Mouse (Mus musculus) forebrain, embryonic 12.5 days (tissue): ENCODE measurements around the gene Sez6l. TPM values are rescaled to one million over a fixed set of nuclear protein-coding genes. Genes with fewer than 3 reads are reported as not detected.

Experiments used
- ATAC-seq: fragments of 200-750 bp; cut with Nextera tagmentation; 2 replicates; pipeline ENCODE4 v1.8.0; 2017; ENCODE audit warnings: moderate TSS enrichment; ENCODE audit not compliant: low FRiP score
- H3K27ac ChIP-seq: fragments of 300-500 bp; sonication (generic); 2 replicates; pipeline ENCODE4 v1.5.1; 2016; ENCODE audit warnings: mild to moderate bottlenecking
- H3K27me3 ChIP-seq: fragments of 300-500 bp; sonication (generic); 2 replicates; pipeline ENCODE4 v1.6.1; 2016; ENCODE audit warnings: mild to moderate bottlenecking
- H3K36me3 ChIP-seq: fragments of 300-500 bp; sonication (generic); replicated peaks from 2 replicates; pipeline ENCODE4 v1.6.1; 2016; ENCODE audit warnings: mild to moderate bottlenecking
- H3K4me1 ChIP-seq: fragments of 300-500 bp; sonication (generic); 2 replicates; pipeline ENCODE4 v1.6.1; 2016
- H3K4me2 ChIP-seq: fragments of 300-500 bp; sonication (generic); 2 replicates; pipeline ENCODE4 v1.6.1; 2016; ENCODE audit warnings: mild to moderate bottlenecking, moderate library complexity
- H3K4me3 ChIP-seq: fragments of 300-500 bp; sonication (generic); replicated peaks from 2 replicates; pipeline ENCODE4 v1.5.1; 2016; ENCODE audit warnings: mild to moderate bottlenecking
- H3K9ac ChIP-seq: fragments of 300-500 bp; sonication (generic); 2 replicates; pipeline ENCODE4 v1.6.1; 2016; ENCODE audit warnings: mild to moderate bottlenecking
- H3K9me3 ChIP-seq: fragments of 300-500 bp; sonication (generic); 2 replicates; pipeline ENCODE4 v1.6.1; 2016
- WGBS: fragments of 180-500 bp; shearing (Covaris S2); methylation state at CpG from one replicate; pipeline ENCODE4 v1.1.7; 2016; 5-methylcytosine and 5-hydroxymethylcytosine counted together
- polyA plus RNA-seq: library from polyadenylated mRNA; unstranded; fragments of >200 nt; fragmentation: Nextera tagmentation; extraction: Ambion mirVana; gene quantifications from 2 replicates; pipeline ENCODE4 v1.2.1, GENCODE M21; 2016

Sez6l gene
- polyA plus RNA-seq, 1 experiment from 2014 or later: 13.4 TPM

- H3K27me3 ChIP-seq: 0 out of 2 replicates have a peak, but pooled peaks cover 11% of the 10 kb centered on the region
- H3K4me2 ChIP-seq: peak overlapping the region; percentile 45
- H3K9ac ChIP-seq: 0 out of 2 replicates have a peak overlapping the region, but pooled peaks have one; percentile 12
- H3K4me3 ChIP-seq: no peak overlapping the region
- no peaks in the 10 kb centered on the region; the same call in 1 of the 2 replicates for H3K9me3 ChIP-seq
- peaks cover 32% of the 10 kb centered on the region for H3K4me1 ChIP-seq
- H3K36me3 ChIP-seq: no peaks in the 10 kb centered on the region
- peak overlapping the region; percentile 79 for H3K27ac ChIP-seq
- WGBS: 19% methylated on average over 19 of the region's 19 CpGs
- peak; percentile 76 for ATAC-seq
Measured at GRCm38 (mm10) chr5:112411514-112412335, 165.3 kb downstream of the Sez6l start.

- Histone ChIP-seq H3K4me3 (no peak overlapping the region), H3K9me3 (no peaks in the 10 kb centered on the region; the same call in 1 of the 2 replicates), H3K36me3 (no peaks in the 10 kb centered on the region), H3K27me3 (0 out of 2 replicates have a peak, but pooled peaks cover 11% of the 10 kb centered on the region), H3K4me1 (peaks cover 26% of the 10 kb centered on the region), H3K9ac (0 out of 2 replicates have a peak overlapping the region, but pooled peaks have one; percentile 12), H3K27ac (peak overlapping the region; percentile 79), H3K4me2 (peak overlapping the region; percentile 45)
- ATAC-seq: peak; percentile 40; the same call in 1 of the 2 replicates
- WGBS: 35% methylated on average over 11 of the region's 11 CpGs
Measured at GRCm38 (mm10) chr5:112411072-112411471, 165.9 kb downstream of the Sez6l start.

DNA sequence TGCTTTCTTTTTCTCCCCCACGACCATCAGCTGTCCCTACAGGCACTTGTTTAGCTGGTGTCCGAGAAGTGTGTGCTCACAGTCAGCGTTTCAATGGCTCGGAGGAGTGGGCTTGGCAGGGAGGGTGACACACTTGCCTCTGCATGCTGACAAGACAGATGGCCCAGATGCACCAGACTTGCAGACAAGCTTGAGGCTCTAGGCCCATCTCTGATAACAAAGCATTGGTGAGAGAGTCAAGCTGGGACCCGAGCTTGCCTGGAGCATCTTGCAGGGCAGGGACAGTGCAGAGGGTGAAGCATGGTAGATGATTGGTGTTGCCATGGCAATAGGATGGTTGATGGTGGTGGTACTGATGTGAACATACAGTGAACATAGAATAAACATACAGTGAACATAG, 167.7 kb downstream of the Sez6l start:
- 74% methylated on average over 5 of the region's 5 CpGs for WGBS
- Histone ChIP-seq H3K27ac (no peak overlapping the region), H3K4me1 (peaks cover 25% of the 10 kb centered on the region), H3K4me2 (no peak overlapping the region), H3K9ac (no peak overlapping the region), H3K9me3 (no peaks in the 10 kb centered on the region; the same call in 1 of the 2 replicates), H3K4me3 (no peak overlapping the region), H3K27me3 (0 out of 2 replicates have a peak, but pooled peaks cover 11% of the 10 kb centered on the region), H3K36me3 (no peaks in the 10 kb centered on the region)
- no peak for ATAC-seq

DNA sequence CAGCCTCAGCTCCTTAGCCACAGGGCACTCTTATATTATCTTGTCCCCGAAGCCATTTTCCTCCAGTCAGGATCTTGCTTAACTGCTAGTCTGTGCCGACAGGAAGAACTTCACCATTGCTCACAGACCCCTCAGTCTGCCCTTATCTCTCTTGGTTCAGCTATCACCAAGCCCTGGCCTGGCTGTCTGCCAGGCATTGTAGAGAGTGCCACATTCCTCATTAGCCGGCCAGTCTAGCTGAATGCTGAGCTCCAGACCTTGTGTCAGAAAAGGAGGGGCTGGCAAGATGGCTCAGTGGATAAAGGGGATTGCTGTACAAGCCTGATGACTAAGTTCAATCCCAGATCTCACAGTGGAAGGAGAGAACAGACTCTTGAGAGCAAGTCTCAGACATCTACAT, 171.0 kb downstream of the Sez6l start:
- Histone ChIP-seq H3K4me1 (peaks cover 6% of the 10 kb centered on the region), H3K36me3 (no peaks in the 10 kb centered on the region), H3K4me2 (no peak overlapping the region), H3K4me3 (no peak overlapping the region), H3K27ac (no peak overlapping the region), H3K9me3 (no peaks in the 10 kb centered on the region), H3K9ac (no peak overlapping the region), H3K27me3 (0 out of 2 replicates have a peak, but pooled peaks cover 10% of the 10 kb centered on the region)
- no peak for ATAC-seq
- WGBS: 71% methylated on average over 3 of the region's 3 CpGs

DNA sequence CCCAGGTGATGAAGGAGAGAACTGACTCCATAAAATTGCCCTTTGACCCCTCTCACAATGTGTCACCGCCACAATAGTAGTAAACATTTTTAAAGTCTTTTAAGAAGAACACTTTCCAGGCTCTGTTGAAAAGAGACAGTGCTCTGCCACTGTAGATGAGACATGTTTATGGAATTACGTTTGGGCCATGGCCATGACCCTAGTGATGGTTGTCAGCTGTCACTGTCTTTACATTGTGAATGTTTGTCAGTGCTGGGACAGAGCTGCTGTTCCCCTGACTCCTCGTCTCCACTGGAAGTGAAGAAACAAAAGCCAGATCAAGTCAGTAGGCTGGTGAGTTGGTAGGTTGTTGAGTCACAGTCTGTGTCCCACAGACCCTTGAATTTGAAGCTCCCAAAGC, 174.5 kb downstream of the Sez6l start:
- WGBS: 81% methylated on average over 3 of the region's 3 CpGs
- H3K27ac ChIP-seq: no peak overlapping the region
- no peaks in the 10 kb centered on the region for H3K36me3 ChIP-seq

GRCm38 (mm10) chr5:112399284-112399683, 177.7 kb downstream of the Sez6l start:
- 79% methylated on average over 10 of the region's 10 CpGs for WGBS
- ATAC-seq: no peak

More for the DNA sequence above, 174.5 kb downstream of the Sez6l start:
- Histone ChIP-seq H3K4me3 (no peak overlapping the region), H3K27me3 (0 out of 2 replicates have a peak, but pooled peaks cover 8% of the 10 kb centered on the region), H3K9me3 (no peaks in the 10 kb centered on the region), H3K4me2 (no peak overlapping the region), H3K4me1 (no peaks in the 10 kb centered on the region), H3K9ac (no peak overlapping the region)
- ATAC-seq: no peak

DNA sequence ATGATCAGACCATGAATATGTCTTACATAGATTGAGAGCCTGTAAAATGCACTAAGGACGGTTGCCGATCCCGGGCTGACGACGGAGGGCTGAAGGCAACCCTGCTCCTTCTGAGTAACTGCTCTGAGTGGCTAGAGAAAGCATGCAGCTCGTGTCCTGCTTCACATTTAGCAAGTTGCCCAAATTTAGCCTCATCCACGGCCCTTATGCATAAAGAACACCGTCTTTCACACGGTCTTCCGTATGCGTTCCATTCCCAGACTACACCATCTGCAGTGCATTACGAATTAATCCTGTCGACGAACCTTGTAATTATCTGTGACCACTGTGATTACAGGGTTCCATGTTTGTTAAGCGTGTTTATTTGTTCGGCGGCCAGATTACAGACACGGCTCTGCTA, 180.9 kb downstream of the Sez6l start:
- no peaks in the 10 kb centered on the region; the same call in 1 of the 2 replicates for H3K27me3 ChIP-seq
- H3K36me3 ChIP-seq: peaks cover 8% of the 10 kb centered on the region
- ATAC-seq: no peak
- WGBS: 73% methylated on average over 18 of the region's 18 CpGs
- no peak overlapping the region for H3K4me2 ChIP-seq
- no peak overlapping the region for H3K9ac ChIP-seq
- peak overlapping the region; percentile 93 for H3K27ac ChIP-seq
- no peaks in the 10 kb centered on the region for H3K9me3 ChIP-seq
- H3K4me1 ChIP-seq: peaks cover 40% of the 10 kb centered on the region
- no peak overlapping the region for H3K4me3 ChIP-seq

More at GRCm38 (mm10) chr5:112399284-112399683, 177.7 kb downstream of the Sez6l start:
- H3K4me3 ChIP-seq: no peak overlapping the region
- H3K36me3 ChIP-seq: no peaks in the 10 kb centered on the region
- 0 out of 2 replicates have a peak, but pooled peaks cover 3% of the 10 kb centered on the region for H3K27me3 ChIP-seq
- H3K9me3 ChIP-seq: no peaks in the 10 kb centered on the region
- no peak overlapping the region for H3K9ac ChIP-seq
- H3K4me2 ChIP-seq: no peak overlapping the region
- H3K4me1 ChIP-seq: peaks cover 15% of the 10 kb centered on the region
- no peak overlapping the region for H3K27ac ChIP-seq

DNA sequence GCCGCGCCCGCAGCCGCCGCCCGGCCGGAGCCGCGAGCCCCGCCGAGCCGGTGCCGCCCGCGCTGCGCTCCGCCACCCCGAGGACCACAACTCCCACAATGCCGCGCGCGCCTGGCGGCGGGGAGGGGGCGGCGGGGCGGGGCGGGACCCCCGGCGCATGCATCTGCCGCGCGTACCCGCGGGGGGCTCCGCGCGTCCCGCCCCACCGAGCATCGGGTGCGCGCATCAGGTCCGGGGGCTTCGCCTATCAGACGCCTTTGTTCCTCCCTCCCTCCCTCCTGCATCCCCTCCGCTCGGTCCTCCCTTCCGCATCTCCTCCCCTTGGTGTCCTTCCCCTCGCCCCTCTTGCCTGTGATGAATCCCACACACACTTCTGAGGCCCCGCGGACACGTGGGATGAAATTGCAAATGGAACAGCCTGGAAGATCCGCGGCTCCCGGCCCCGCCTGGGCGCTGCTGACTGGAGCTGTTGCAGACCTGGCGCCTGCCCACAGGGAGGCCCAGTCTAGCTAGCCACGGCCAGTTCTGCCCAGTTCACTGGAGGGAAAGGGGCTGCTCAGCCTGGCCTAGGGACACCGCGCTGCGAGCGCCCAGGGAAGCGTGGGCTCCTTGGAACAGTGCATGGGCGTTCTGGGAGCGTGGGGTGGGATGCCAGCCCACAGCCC, 182.1 kb downstream of the Sez6l start, which contains the start of gene Asphd2:
TSS of gene Asphd2 (minus strand) at position 88 of the 665 bp plus-strand sequence.
- Histone ChIP-seq H3K4me1 (peaks cover 43% of the 10 kb centered on the region), H3K9ac (peak within 1 kb of the TSS; percentile 74), H3K4me2 (peak within 1 kb of the TSS; percentile 78), H3K4me3 (peak within 1 kb of the TSS; percentile 73), H3K27ac (peak within 1 kb of the TSS; percentile 93), H3K9me3 (no peaks in the 10 kb centered on the region), H3K36me3 (peaks cover 14% of the 10 kb centered on the region), H3K27me3 (no peaks in the 10 kb centered on the region; the same call in 1 of the 2 replicates)
- 1% methylated on average over 22 of the region's 67 CpGs for WGBS
- peak; percentile 86 for ATAC-seq

DNA sequence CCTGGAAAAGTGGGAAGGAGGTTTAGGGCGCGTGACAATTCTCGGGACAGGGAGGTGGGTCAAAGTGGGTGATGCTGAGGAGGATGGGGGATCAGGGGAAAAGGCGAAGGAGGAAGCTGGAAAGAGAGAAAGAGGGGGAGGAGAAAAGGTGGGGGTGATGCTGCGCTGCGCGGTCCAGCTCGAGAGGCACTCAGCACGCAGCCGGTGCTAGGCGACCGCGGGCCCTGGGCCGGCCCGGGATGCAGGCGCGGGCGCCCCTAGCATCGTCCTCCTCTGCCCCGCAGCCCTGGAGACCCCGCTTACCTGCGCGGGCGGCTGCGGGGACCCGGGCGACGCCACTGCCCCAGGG, 182.6 kb downstream of the Sez6l start:
- Histone ChIP-seq H3K9ac (peak overlapping the region; percentile 74), H3K27me3 (no peaks in the 10 kb centered on the region; the same call in 1 of the 2 replicates), H3K27ac (peak overlapping the region; percentile 93), H3K4me2 (peak overlapping the region; percentile 78), H3K9me3 (no peaks in the 10 kb centered on the region), H3K36me3 (peaks cover 14% of the 10 kb centered on the region), H3K4me1 (peaks cover 43% of the 10 kb centered on the region), H3K4me3 (peak overlapping the region; percentile 73)
- peak; percentile 82 for ATAC-seq
- WGBS: 0% methylated on average over 26 of the region's 28 CpGs

- 10% methylated on average over 17 of the region's 18 CpGs for WGBS
- H3K4me3 ChIP-seq: peak overlapping the region; percentile 73
- peak overlapping the region; percentile 74 for H3K9ac ChIP-seq
- H3K27ac ChIP-seq: no peak overlapping the region
- H3K27me3 ChIP-seq: no peaks in the 10 kb centered on the region; the same call in 1 of the 2 replicates
- peaks cover 14% of the 10 kb centered on the region for H3K36me3 ChIP-seq
- ATAC-seq: peak; percentile 36
- peaks cover 43% of the 10 kb centered on the region for H3K4me1 ChIP-seq
- no peaks in the 10 kb centered on the region for H3K9me3 ChIP-seq
- H3K4me2 ChIP-seq: peak overlapping the region; percentile 78
Measured at GRCm38 (mm10) chr5:112393741-112394414, 183.1 kb downstream of the Sez6l start.

- Histone ChIP-seq H3K27me3 (no peaks in the 10 kb centered on the region; the same call in 1 of the 2 replicates), H3K36me3 (peaks cover 27% of the 10 kb centered on the region), H3K4me3 (no peak overlapping the region), H3K27ac (no peak overlapping the region), H3K4me1 (peaks cover 43% of the 10 kb centered on the region), H3K4me2 (no peak overlapping the region), H3K9me3 (no peaks in the 10 kb centered on the region), H3K9ac (no peak overlapping the region)
- no peak for ATAC-seq
- WGBS: 76% methylated on average over 27 of the region's 27 CpGs
Measured at GRCm38 (mm10) chr5:112391676-112392323, 185.2 kb downstream of the Sez6l start.
